Mouse (Mus musculus): ENCODE measurements around the gene Fam229b. TPM values are rescaled to one million over a fixed set of nuclear protein-coding genes. Genes with fewer than 3 reads are reported as not detected.

Fam229b gene
- polyA plus RNA-seq, 1 experiment from 2014 or later = 11.8 TPM

DNA sequence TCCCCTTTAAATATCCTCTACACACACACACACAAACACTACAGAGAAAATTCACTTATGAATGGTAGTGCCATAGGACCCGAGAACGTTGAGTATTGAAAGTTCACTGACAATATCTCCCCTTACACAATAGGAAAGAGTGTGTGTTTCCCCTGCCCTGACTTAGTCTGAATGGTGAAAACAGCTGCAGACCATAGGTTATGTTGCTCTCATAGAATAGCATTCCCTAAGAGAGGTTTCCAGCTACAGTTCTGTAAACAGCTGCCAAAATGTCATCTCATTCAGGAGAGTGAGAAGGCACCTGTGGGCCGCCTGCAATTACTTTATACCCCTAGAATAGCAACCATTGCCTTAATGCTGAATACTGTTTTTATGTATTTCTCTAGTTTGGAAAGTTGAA lies 27.3 kb downstream of the Fam229b start:
- ATAC-seq (ENCODE audit: insufficient read depth, low FRiP score, low TSS enrichment) (no peak), DNase-seq (ENCODE audit: low spot score) (no peak)
- Histone ChIP-seq H3K4me3 (ENCODE audit: low read depth, low read length) (no peak overlapping the region), H3K9me3 (ENCODE audit: control insufficient read depth, low read length) (no peaks in the 10 kb centered on the region), H3K4me1 (ENCODE audit: control insufficient read depth, insufficient read depth, low read length) (no peaks in the 10 kb centered on the region), H3K27me3 (ENCODE audit: control insufficient read depth, insufficient read depth, low read length) (no peaks in the 10 kb centered on the region), H3K36me3 (ENCODE audit: control insufficient read depth, insufficient read depth, low read length) (no peaks in the 10 kb centered on the region), H3K9ac (ENCODE audit: low read length) (no peak overlapping the region), H3K4me2 (ENCODE audit: low read depth) (no peak overlapping the region), H3K27ac (ENCODE audit: low read depth, low read length) (no peak overlapping the region)
- 71% methylated on average over 3 of the region's 3 CpGs for WGBS

DNA sequence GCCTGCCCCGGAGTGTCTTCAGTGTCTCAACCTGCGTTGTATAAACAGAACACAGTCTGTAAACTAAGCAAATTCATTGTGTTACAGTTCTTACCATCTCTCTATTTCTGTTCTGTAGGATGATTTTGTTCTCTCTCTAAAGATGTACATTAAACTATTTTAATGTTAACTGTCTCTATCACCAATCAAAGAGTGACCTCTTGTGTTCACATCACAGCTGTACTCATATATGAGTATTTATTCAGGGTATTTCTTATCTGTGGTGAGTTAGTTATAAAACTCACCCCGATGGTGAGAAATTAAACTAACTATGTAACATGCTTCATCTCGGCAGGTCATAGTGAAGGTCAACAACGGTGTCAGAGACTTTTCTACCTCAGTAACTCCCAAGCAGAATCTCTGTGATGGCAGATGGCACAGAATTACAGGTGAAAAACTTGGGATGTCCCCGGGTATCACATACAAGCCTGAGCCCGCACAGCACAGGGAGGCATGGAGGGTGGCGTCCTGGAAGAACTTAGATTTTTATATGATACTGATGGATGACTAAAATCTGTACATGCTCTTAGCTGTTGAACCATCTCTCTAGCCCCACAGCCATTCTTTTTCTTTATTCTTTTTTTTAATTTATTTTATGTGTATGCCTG lies 28.8 kb downstream of the Fam229b start:
- no peaks in the 10 kb centered on the region for H3K27me3 ChIP-seq (ENCODE audit: control insufficient read depth, insufficient read depth, low read length)
- H3K36me3 ChIP-seq (ENCODE audit: control insufficient read depth, insufficient read depth, low read length) = no peaks in the 10 kb centered on the region
- H3K27ac ChIP-seq (ENCODE audit: low read depth, low read length) = no peak overlapping the region
- H3K4me3 ChIP-seq (ENCODE audit: low read depth, low read length) = no peak overlapping the region
- no peaks in the 10 kb centered on the region for H3K9me3 ChIP-seq (ENCODE audit: control insufficient read depth, low read length)
- no peak for ATAC-seq (ENCODE audit: insufficient read depth, low FRiP score, low TSS enrichment)
- H3K9ac ChIP-seq (ENCODE audit: low read length) = no peak overlapping the region
- no peaks in the 10 kb centered on the region for H3K4me1 ChIP-seq (ENCODE audit: control insufficient read depth, insufficient read depth, low read length)
- 92% methylated on average over 8 of the region's 8 CpGs for WGBS
- DNase-seq (ENCODE audit: low spot score) = no peak
- H3K4me2 ChIP-seq (ENCODE audit: low read depth) = no peak overlapping the region

DNA sequence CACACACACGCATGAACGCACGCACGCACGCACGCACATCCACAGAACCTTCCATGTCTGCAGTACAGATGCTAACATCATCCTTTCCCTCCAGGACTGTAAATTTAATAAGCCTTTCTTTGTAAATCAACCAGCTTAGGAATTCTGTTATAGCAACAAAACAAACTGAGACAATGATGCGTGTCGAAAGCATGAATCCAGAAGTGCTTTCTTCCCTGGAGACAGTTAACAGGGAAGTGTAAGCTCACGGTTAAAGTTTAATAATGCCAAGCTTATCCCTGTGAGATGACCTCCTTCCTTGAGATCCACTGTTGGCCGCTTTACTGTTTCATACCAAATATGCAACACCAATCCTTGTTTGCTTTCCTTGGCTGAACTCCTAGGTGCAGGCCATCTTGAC lies 35.0 kb downstream of the Fam229b start:
- DNase-seq (ENCODE audit: low spot score) (no peak), ATAC-seq (ENCODE audit: insufficient read depth, low FRiP score, low TSS enrichment) (no peak)
- Histone ChIP-seq H3K36me3 (ENCODE audit: control insufficient read depth, insufficient read depth, low read length) (no peaks in the 10 kb centered on the region), H3K27me3 (ENCODE audit: control insufficient read depth, insufficient read depth, low read length) (no peaks in the 10 kb centered on the region), H3K4me2 (ENCODE audit: low read depth) (no peak overlapping the region), H3K27ac (ENCODE audit: low read depth, low read length) (no peak overlapping the region), H3K9ac (ENCODE audit: low read length) (no peak overlapping the region), H3K4me3 (ENCODE audit: low read depth, low read length) (no peak overlapping the region), H3K4me1 (ENCODE audit: control insufficient read depth, insufficient read depth, low read length) (no peaks in the 10 kb centered on the region), H3K9me3 (ENCODE audit: control insufficient read depth, low read length) (no peaks in the 10 kb centered on the region)
- WGBS = 92% methylated on average over 10 of the region's 10 CpGs

DNA sequence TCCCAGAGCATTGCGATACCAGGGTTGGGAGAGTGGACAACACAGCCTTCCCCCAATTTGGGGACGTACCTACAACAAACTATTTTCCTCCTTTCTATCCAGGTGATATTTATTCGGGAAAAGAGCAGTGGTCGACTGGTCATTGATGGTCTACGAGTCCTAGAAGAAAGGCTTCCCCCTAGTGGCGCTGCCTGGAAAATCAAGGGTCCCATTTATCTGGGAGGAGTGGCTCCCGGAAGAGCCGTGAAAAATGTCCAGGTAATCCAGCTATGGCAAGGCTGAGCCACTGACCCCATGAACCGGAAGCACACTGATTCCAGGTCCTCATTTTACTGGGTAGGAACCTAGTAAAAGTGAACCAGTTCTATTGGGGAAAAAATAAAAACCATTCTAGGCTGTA lies 36.7 kb downstream of the Fam229b start:
- no peak overlapping the region for H3K4me2 ChIP-seq (ENCODE audit: low read depth)
- no peak for DNase-seq (ENCODE audit: low spot score)
- no peak for ATAC-seq (ENCODE audit: insufficient read depth, low FRiP score, low TSS enrichment)
- H3K4me1 ChIP-seq (ENCODE audit: control insufficient read depth, insufficient read depth, low read length) = no peaks in the 10 kb centered on the region
- H3K27me3 ChIP-seq (ENCODE audit: control insufficient read depth, insufficient read depth, low read length) = no peaks in the 10 kb centered on the region
- no peaks in the 10 kb centered on the region for H3K9me3 ChIP-seq (ENCODE audit: control insufficient read depth, low read length)
- H3K36me3 ChIP-seq (ENCODE audit: control insufficient read depth, insufficient read depth, low read length) = no peaks in the 10 kb centered on the region
- no peak overlapping the region for H3K9ac ChIP-seq (ENCODE audit: low read length)
- no peak overlapping the region for H3K27ac ChIP-seq (ENCODE audit: low read depth, low read length)
- WGBS = 84% methylated on average over 9 of the region's 9 CpGs
- H3K4me3 ChIP-seq (ENCODE audit: low read depth, low read length) = no peak overlapping the region

DNA sequence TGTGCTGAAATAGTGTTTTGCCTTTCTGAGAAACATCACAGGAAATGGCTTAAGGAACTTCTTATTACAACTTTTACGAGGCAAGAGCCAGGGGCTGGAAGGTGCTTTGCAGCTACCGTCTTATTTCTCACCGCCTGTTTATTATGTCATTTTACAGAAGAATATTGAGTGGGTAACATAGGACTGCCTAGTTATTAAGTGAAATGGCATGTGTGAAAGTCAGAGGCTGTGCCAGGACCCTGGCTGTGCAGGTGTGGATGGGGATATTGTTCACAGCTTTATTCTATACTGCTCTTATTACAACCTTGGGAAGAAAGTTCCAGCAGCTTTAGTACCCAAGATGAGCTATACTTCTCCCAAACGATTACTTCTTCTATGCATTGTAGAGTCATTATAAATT lies 61.7 kb downstream of the Fam229b start:
- H3K27ac ChIP-seq (ENCODE audit: low read depth, low read length) = no peak overlapping the region
- H3K36me3 ChIP-seq (ENCODE audit: control insufficient read depth, insufficient read depth, low read length) = no peaks in the 10 kb centered on the region
- no peaks in the 10 kb centered on the region for H3K4me1 ChIP-seq (ENCODE audit: control insufficient read depth, insufficient read depth, low read length)
- DNase-seq (ENCODE audit: low spot score) (no peak), ATAC-seq (ENCODE audit: insufficient read depth, low FRiP score, low TSS enrichment) (no peak)
- H3K4me2 ChIP-seq (ENCODE audit: low read depth) = no peak overlapping the region
- H3K27me3 ChIP-seq (ENCODE audit: control insufficient read depth, insufficient read depth, low read length) = no peaks in the 10 kb centered on the region
- no peak overlapping the region for H3K4me3 ChIP-seq (ENCODE audit: low read depth, low read length)
- H3K9ac ChIP-seq (ENCODE audit: low read length) = no peak overlapping the region
- no peaks in the 10 kb centered on the region for H3K9me3 ChIP-seq (ENCODE audit: control insufficient read depth, low read length)
- 90% methylated on average over 4 of the region's 4 CpGs for WGBS

Other genes starting within 250 kb of the Fam229b start
- 23.8 and 27.5 TPM in 2 replicates for gene Lama4, start 168.4 kb downstream of the Fam229b start, polyA plus RNA-seq (2014; fragmentation: Nextera tagmentation; extraction: Ambion mirVana)
- 22.2 and 25.5 TPM in 2 replicates for gene Tube1, start 62 bp upstream of the Fam229b start, polyA plus RNA-seq (2014; fragmentation: Nextera tagmentation; extraction: Ambion mirVana)
- gene Ccn6, start 29.9 kb upstream of the Fam229b start, polyA plus RNA-seq (2014; fragmentation: Nextera tagmentation; extraction: Ambion mirVana) = 0.56 and 0.58 TPM in 2 replicates
- gene Fyn, start 234.9 kb upstream of the Fam229b start, polyA plus RNA-seq (2014; fragmentation: Nextera tagmentation; extraction: Ambion mirVana) = 61.7 and 66.0 TPM in 2 replicates